Mouse (Mus musculus) kidney, embryonic 14.5 days (tissue): ENCODE data around the gene Sdad1. TPM values are rescaled to one million over a fixed set of nuclear protein-coding genes. Genes with fewer than 3 reads are reported as not detected.
A peak's percentile ranks its signal among the peaks of the same experiment; 100 is the strongest.

Source experiments
- ATAC-seq: fragments of 200-750 bp; cut with Nextera tagmentation; 2 replicates; pipeline ENCODE4 v1.8.0; 2017; ENCODE audit warnings: moderate number of reproducible peaks, mild to moderate bottlenecking, moderate TSS enrichment, moderate library complexity; ENCODE audit not compliant: low FRiP score, low TSS enrichment
- H3K27ac ChIP-seq: fragments of 300-500 bp; sonication (generic); 2 replicates; pipeline ENCODE4 v1.5.1; 2014; ENCODE audit warnings: low read depth, mild to moderate bottlenecking, low read length, moderate library complexity, mixed read lengths
- H3K27me3 ChIP-seq: fragments of 300-500 bp; sonication (generic); 2 replicates; pipeline ENCODE4 v1.6.1; 2014; ENCODE audit warnings: mild to moderate bottlenecking, low read length; ENCODE audit not compliant: control insufficient read depth, insufficient read depth
- H3K36me3 ChIP-seq: fragments of 300-500 bp; sonication (generic); 2 replicates; pipeline ENCODE4 v1.6.1; 2014; ENCODE audit warnings: low read length, mixed read lengths; ENCODE audit not compliant: control insufficient read depth, insufficient read depth
- H3K4me1 ChIP-seq: fragments of 300-500 bp; sonication (generic); 2 replicates; pipeline ENCODE4 v1.6.1; 2014; ENCODE audit warnings: low read length, mixed read lengths; ENCODE audit not compliant: control insufficient read depth, insufficient read depth
- H3K4me2 ChIP-seq: fragments of 300-500 bp; sonication (generic); replicated peaks from 2 replicates; pipeline ENCODE4 v1.6.1; 2014; ENCODE audit warnings: low read depth, mild to moderate bottlenecking, low read length
- H3K4me3 ChIP-seq: fragments of 300-500 bp; sonication (generic); 2 replicates; pipeline ENCODE4 v1.5.1; 2014; ENCODE audit warnings: mild to moderate bottlenecking, low read length
- H3K9ac ChIP-seq: fragments of 300-500 bp; sonication (generic); 2 replicates; pipeline ENCODE4 v1.6.1; 2014; ENCODE audit warnings: low read depth, mild to moderate bottlenecking, low read length, moderate library complexity
- H3K9me3 ChIP-seq: fragments of 300-500 bp; sonication (generic); 2 replicates; pipeline ENCODE4 v1.6.1; 2016; ENCODE audit warnings: low read length; ENCODE audit not compliant: control insufficient read depth
- WGBS: fragments of 180-500 bp; shearing (Covaris S2); extraction: QIAGEN DNeasy Blood & Tissue Kit; methylation state at CpG from one replicate; pipeline ENCODE4 v1.1.7; 2014; 5-methylcytosine and 5-hydroxymethylcytosine counted together
- polyA plus RNA-seq: library from polyadenylated mRNA; unstranded; fragments of >200 nt; fragmentation: Nextera tagmentation; extraction: Ambion mirVana; gene quantifications from 2 replicates; pipeline ENCODE4 v1.2.1, GENCODE M21; 2014

The Sdad1 gene
- polyA plus RNA-seq, 1 experiment from 2014 or later = 62.6 TPM

- 92% methylated on average over 6 of the region's 6 CpGs for WGBS
- no peak overlapping the region for H3K9ac ChIP-seq
- no peaks in the 10 kb centered on the region for H3K4me1 ChIP-seq
- peaks cover 92% of the 10 kb centered on the region for H3K36me3 ChIP-seq
- no peak overlapping the region for H3K4me3 ChIP-seq
- H3K9me3 ChIP-seq = no peaks in the 10 kb centered on the region
- H3K27ac ChIP-seq = no peak overlapping the region
- H3K4me2 ChIP-seq = no peak overlapping the region
- ATAC-seq = no peak
- H3K27me3 ChIP-seq = no peaks in the 10 kb centered on the region
Observed at GRCm38 (mm10) chr5:92291652-92292414, 18.4 kb downstream of the Sdad1 start.

- H3K4me2 ChIP-seq = no peak overlapping the region
- H3K9me3 ChIP-seq = no peaks in the 10 kb centered on the region
- H3K36me3 ChIP-seq = peaks cover 77% of the 10 kb centered on the region
- H3K4me3 ChIP-seq = no peak overlapping the region
- no peak for ATAC-seq
- WGBS = 90% methylated on average over 6 of the region's 6 CpGs
- no peak overlapping the region for H3K9ac ChIP-seq
- H3K4me1 ChIP-seq = no peaks in the 10 kb centered on the region
- H3K27me3 ChIP-seq = no peaks in the 10 kb centered on the region
- H3K27ac ChIP-seq = no peak overlapping the region
Observed at GRCm38 (mm10) chr5:92287840-92288239, 22.4 kb downstream of the Sdad1 start.

DNA sequence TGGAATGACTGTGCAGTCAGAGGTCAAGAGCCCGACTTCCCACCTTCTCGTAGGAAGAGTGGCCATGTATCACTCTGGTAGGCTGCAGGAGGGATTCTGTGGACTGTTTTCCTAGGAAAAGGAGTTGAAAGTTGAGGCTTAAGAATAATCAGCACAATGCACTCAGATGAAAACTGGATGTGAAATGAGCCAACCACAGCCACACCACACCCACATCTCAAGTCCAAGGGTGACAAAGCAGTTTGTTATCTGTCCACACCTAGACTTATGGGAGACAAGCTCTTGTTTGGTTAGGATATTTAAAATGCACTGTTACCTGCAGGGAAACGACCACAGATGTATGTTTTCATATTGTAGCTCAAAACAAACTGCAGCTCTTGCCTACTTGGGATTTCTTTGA is 27.2 kb downstream of the Sdad1 start:
- Histone ChIP-seq H3K4me1 (no peaks in the 10 kb centered on the region), H3K4me2 (no peak overlapping the region), H3K27ac (no peak overlapping the region), H3K36me3 (peaks cover 34% of the 10 kb centered on the region), H3K9ac (no peak overlapping the region), H3K27me3 (no peaks in the 10 kb centered on the region), H3K9me3 (no peaks in the 10 kb centered on the region), H3K4me3 (no peak overlapping the region)
- no peak for ATAC-seq
- 47% methylated on average over 3 of the region's 3 CpGs for WGBS

- H3K9me3 ChIP-seq = no peaks in the 10 kb centered on the region
- no peak overlapping the region for H3K27ac ChIP-seq
- no peak overlapping the region for H3K4me3 ChIP-seq
- H3K36me3 ChIP-seq = peaks cover 28% of the 10 kb centered on the region
- WGBS = 76% methylated on average over 4 of the region's 4 CpGs
- no peak for ATAC-seq
- H3K9ac ChIP-seq = no peak overlapping the region
- no peaks in the 10 kb centered on the region for H3K27me3 ChIP-seq
- H3K4me2 ChIP-seq = no peak overlapping the region
- no peaks in the 10 kb centered on the region for H3K4me1 ChIP-seq
Observed at GRCm38 (mm10) chr5:92282571-92282970, 27.7 kb downstream of the Sdad1 start.

DNA sequence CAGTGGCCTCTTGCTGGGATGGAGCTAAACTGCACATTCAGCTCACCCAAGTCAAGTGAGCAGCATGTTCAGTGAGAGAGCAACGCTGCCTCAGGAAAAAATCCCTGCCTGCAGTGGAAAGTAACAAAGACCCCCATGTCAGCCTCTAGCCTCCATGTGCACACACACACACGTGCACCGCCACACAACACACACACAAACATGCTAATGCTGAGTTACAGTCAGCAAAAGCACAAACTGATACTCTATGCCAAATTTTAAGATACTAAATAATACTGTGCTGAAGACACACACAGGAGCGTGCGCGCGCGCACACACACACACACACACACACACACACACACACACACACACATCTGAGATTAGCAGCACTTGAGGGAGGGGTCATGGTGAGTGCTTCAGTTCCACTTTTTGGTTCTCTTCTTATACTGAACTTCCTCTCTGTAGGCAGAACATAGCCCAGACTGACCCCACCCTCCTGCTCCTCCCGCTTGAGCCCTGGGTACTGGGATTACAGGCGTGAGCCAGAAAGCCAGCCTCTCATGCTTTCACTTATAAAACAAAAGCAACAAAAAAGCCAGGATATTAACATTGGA is 31.2 kb downstream of the Sdad1 start:
- no peak overlapping the region for H3K4me2 ChIP-seq
- ATAC-seq = no peak

DNA sequence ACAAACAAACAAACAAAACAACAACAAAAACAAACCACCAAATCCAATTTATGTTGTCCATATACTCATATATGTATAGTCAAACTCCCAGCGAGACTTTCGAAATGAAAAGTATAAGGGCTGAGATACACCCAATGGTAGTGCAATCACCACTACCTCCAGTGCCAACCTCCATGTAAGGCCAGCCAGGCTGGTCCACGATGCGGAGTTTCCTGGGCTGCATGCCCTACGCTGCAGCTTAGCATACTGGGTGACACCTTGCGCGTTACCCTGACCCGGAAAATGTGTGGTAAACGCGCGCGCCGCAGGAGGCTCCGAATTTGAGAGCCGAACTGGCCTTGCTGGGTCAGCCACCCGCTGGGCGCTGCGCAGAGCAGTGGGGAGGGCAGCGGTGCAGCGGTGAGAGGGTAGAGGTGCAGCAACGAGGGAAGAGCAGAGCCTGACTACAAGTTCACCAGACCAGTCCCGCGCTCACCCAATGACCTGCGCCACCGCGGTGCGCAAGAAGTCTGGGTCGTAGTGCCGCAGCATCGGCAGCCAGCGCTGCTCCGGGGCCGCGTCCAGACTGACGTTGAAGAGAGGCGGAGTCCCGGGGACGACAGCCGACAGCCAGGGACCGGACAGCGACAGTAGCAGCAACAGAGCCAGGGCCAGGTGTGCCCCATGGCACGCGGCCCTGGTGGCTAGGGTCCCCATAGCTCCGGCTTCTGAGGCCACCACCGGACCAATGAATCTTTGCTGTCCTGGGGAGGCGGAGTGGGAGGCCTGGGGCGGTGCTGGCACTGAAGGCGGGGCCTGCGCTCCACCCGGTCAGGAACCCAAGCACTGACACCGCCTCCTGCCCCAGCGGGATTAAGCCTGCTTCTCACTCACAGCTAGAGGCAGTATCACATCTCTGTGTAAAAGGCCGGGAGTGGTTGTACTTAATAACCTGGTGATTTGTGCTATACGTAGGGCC is 32.6 kb downstream of the Sdad1 start, which contains the start of gene Naaa:
TSS of gene Naaa (minus strand) at position 734 of the 958 bp plus-strand sequence.
- WGBS = 3% methylated on average over 54 of the region's 54 CpGs
- Histone ChIP-seq H3K4me3 (peak within 1 kb of the TSS; percentile 70), H3K9ac (peak within 1 kb of the TSS; percentile 63), H3K36me3 (no peaks in the 10 kb centered on the region), H3K4me2 (peak within 1 kb of the TSS; percentile 92), H3K4me1 (no peaks in the 10 kb centered on the region), H3K27me3 (no peaks in the 10 kb centered on the region), H3K27ac (no peak within 1 kb of the TSS), H3K9me3 (no peaks in the 10 kb centered on the region)
- peak; percentile 94 for ATAC-seq

More for the DNA sequence above, 31.2 kb downstream of the Sdad1 start:
- Histone ChIP-seq H3K9ac (no peak overlapping the region), H3K27ac (no peak overlapping the region), H3K4me3 (no peak overlapping the region), H3K9me3 (no peaks in the 10 kb centered on the region), H3K36me3 (no peaks in the 10 kb centered on the region), H3K4me1 (no peaks in the 10 kb centered on the region), H3K27me3 (no peaks in the 10 kb centered on the region)
- WGBS = 90% methylated on average over 10 of the region's 10 CpGs

DNA sequence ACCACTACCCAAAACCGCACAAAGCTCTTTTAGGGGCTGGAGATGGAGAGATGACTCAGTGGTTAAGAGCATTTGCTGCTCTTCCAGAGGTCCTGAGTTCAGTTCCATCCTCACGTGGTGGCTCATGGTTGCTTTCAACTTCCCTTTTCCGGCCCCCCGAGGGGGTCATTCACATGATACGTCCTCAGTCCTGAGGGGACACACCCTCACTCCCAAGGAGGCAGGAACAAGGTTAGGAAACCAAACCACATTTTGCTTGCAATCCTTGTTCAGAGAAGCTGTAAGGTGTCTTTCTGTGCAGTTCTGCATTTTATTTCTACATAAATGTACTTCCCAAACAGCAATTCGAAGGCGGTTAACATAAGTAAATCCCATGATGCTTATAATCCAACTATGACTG is 39.8 kb downstream of the Sdad1 start:
- 93% methylated on average over 7 of the region's 7 CpGs for WGBS
- Histone ChIP-seq H3K4me3 (no peak overlapping the region), H3K27me3 (no peaks in the 10 kb centered on the region), H3K9ac (no peak overlapping the region), H3K4me2 (no peak overlapping the region), H3K36me3 (no peaks in the 10 kb centered on the region), H3K4me1 (no peaks in the 10 kb centered on the region), H3K27ac (no peak overlapping the region), H3K9me3 (no peaks in the 10 kb centered on the region)
- no peak for ATAC-seq

- no peak overlapping the region for H3K9ac ChIP-seq
Observed at GRCm38 (mm10) chr5:92263761-92264359, 46.4 kb downstream of the Sdad1 start.

More at GRCm38 (mm10) chr5:92263761-92264359, 46.4 kb downstream of the Sdad1 start:
- Histone ChIP-seq H3K36me3 (no peaks in the 10 kb centered on the region), H3K4me1 (peaks cover 5% of the 10 kb centered on the region; the same call in 1 of the 2 replicates), H3K27ac (no peak overlapping the region), H3K9me3 (no peaks in the 10 kb centered on the region), H3K4me2 (no peak overlapping the region), H3K4me3 (no peak overlapping the region), H3K27me3 (no peaks in the 10 kb centered on the region)
- peak; percentile 76 for ATAC-seq
- 54% methylated on average over 4 of the region's 4 CpGs for WGBS
